In genomic region chr1:127204817-127205485, GRCm38 (mm10) we compare ENCODE assay signal across 7 mouse cellular contexts. TPM values are rescaled to one million over a fixed set of nuclear protein-coding genes. Genes with fewer than 3 reads are reported as not detected.
DNase-seq lines count a peak whose midpoint lies in the region; ATAC-seq lines count a peak whose summit lies in the region.

TSS of gene Mgat5 (plus strand) at chr1:127205015.

- H3K4me2 ChIP-seq in midbrain, embryonic 13.5 days (replicated peaks), result peak within 1 kb of the TSS; percentile 89

- DNase-seq in adrenal gland, postnatal 10 days, result peak; percentile 93
- peak; percentile 94 for DNase-seq in embryonic facial prominence, embryonic 10.5 days (ENCODE audit: low spot score)
- peak; percentile 91 for DNase-seq in kidney, adult 11 months
- peak; percentile 92 for DNase-seq in limb, embryonic 10.5 days (ENCODE audit: low spot score)
- DNase-seq in spleen, adult 12 weeks (ENCODE audit: low spot score), result peak; percentile 77

- no peaks in the 10 kb centered on the region for H3K9me3 ChIP-seq in embryonic facial prominence, embryonic 10.5 days
- no peaks in the 10 kb centered on the region for H3K9me3 ChIP-seq in limb, embryonic 10.5 days (replicated peaks)
- no peaks in the 10 kb centered on the region for H3K9me3 ChIP-seq in midbrain, embryonic 13.5 days

- ATAC-seq in granulocyte monocyte progenitor cell, adult 5-6 weeks (replicated peaks; ENCODE audit: poor library complexity, severe bottlenecking), result peak; percentile 62
- ATAC-seq in midbrain, embryonic 13.5 days, result peak; percentile 93

- H3K27me3 ChIP-seq in embryonic facial prominence, embryonic 10.5 days (replicated peaks; ENCODE audit: low read depth, poor library complexity, severe bottlenecking), result no peaks in the 10 kb centered on the region
- no peaks in the 10 kb centered on the region for H3K27me3 ChIP-seq in limb, embryonic 10.5 days (ENCODE audit: low read depth, poor library complexity, severe bottlenecking)
- no peaks in the 10 kb centered on the region for H3K27me3 ChIP-seq in midbrain, embryonic 13.5 days

- H3K9ac ChIP-seq in midbrain, embryonic 13.5 days (replicated peaks), result peak within 1 kb of the TSS; percentile 95

- H3K27ac ChIP-seq in embryonic facial prominence, embryonic 10.5 days (replicated peaks), result peak within 1 kb of the TSS; percentile 93
- H3K27ac ChIP-seq in limb, embryonic 10.5 days, result peak within 1 kb of the TSS; percentile 90
- peak within 1 kb of the TSS; percentile 94 for H3K27ac ChIP-seq in midbrain, embryonic 13.5 days

- peak within 1 kb of the TSS; percentile 83 for H3K4me3 ChIP-seq in embryonic facial prominence, embryonic 10.5 days
- peak within 1 kb of the TSS; percentile 71 for H3K4me3 ChIP-seq in limb, embryonic 10.5 days
- H3K4me3 ChIP-seq in midbrain, embryonic 13.5 days (replicated peaks), result peak within 1 kb of the TSS; percentile 92

- H3K36me3 ChIP-seq in embryonic facial prominence, embryonic 10.5 days (replicated peaks), result no peaks in the 10 kb centered on the region
- H3K36me3 ChIP-seq in limb, embryonic 10.5 days, result no peaks in the 10 kb centered on the region
- no peaks in the 10 kb centered on the region for H3K36me3 ChIP-seq in midbrain, embryonic 13.5 days

- under 1% methylated on average over 51 of the region's 51 CpGs for WGBS in embryonic facial prominence, embryonic 10.5 days
- WGBS in limb, embryonic 10.5 days, result under 1% methylated on average over 51 of the region's 51 CpGs
- under 1% methylated on average over 51 of the region's 51 CpGs for WGBS in midbrain, embryonic 13.5 days

- H3K4me1 ChIP-seq in embryonic facial prominence, embryonic 10.5 days, result peaks cover 48% of the 10 kb centered on the region
- H3K4me1 ChIP-seq in limb, embryonic 10.5 days, result peaks cover 41% of the 10 kb centered on the region
- peaks cover 39% of the 10 kb centered on the region for H3K4me1 ChIP-seq in midbrain, embryonic 13.5 days (replicated peaks)

RNA-seq across cellular contexts. Expression of gene Mgat5, which starts in this region (rescaled TPM):
- 10 to 100 TPM; 12.4 to 14.3 TPM for total RNA-seq in adrenal gland, postnatal 10 days (2021)
- 4.9 TPM in 2 replicates for polyA plus RNA-seq in embryonic facial prominence, embryonic 10.5 days (2016; fragmentation: Nextera tagmentation; extraction: Ambion mirVana)
- 78.8 and 93.3 TPM in 2 replicates for total RNA-seq in granulocyte monocyte progenitor cell, adult 5-6 weeks (2014; fragmentation: Nextera tagmentation)
- total RNA-seq in granulocyte monocyte progenitor cell, adult 5-6 weeks (2017), result 80.5 and 82.1 TPM in 2 replicates
- polyA plus RNA-seq in limb, embryonic 10.5 days (2016; fragmentation: Nextera tagmentation; extraction: Ambion mirVana), result 4.3 and 5.1 TPM in 2 replicates
- 12.4 and 13.8 TPM in 2 replicates for polyA plus RNA-seq in midbrain, embryonic 13.5 days (2015; fragmentation: Nextera tagmentation; extraction: Ambion mirVana)

Comparison
In these comparisons a context has a peak if more than half of its experiments do, and no peak if none do; other contexts are left out.
1. Peak in every context shown above with its lines: DNase-seq, ATAC-seq, H3K4me3 ChIP-seq and H3K27ac ChIP-seq.
2. RNA of gene Mgat5 (total RNA-seq): 78.8 to 93.3 TPM in granulocyte monocyte progenitor cell, adult 5-6 weeks; 12.4 to 14.3 TPM in adrenal gland, postnatal 10 days; every median in the first group is over 4 times any median in the second.